Mouse (Mus musculus): ENCODE results near the gene Col1a1. TPM values are rescaled to one million over a fixed set of nuclear protein-coding genes. Genes with fewer than 3 reads are reported as not detected.

Gene Col1a1
- polyA plus RNA-seq, 1 experiment from 2014 or later: 37.8 TPM

DNA sequence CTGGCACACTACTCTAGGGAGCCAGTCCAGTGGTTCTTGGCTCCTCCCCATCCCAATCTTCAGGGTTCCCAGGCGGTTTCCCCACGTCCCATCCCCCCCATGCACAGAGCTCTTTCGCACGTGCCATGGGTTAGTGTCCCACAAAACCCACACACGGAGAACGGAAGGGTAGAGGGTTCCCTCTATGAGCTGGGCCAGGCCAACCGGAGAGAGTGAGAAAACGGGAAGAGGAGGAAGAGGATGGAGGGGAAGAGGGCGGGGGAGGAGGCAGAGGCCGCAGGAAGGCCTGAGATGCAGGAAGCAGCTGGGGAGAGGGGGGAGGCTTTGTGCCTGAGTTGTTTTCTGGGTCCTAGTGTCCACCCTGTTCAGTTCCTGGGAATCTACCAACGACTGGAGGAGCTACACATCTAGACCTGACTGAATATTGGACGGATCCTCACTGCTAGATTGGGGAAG, 53.6 kb downstream of the Col1a1 start:
- Histone ChIP-seq H3K9me3 (ENCODE audit: low read length) (no peaks in the 10 kb centered on the region), H3K9ac (replicated peaks) (peak overlapping the region; percentile 93), H3K4me2 (ENCODE audit: low read depth, low read length) (peak overlapping the region; percentile 88), H3K4me1 (ENCODE audit: insufficient read depth) (peaks cover 63% of the 10 kb centered on the region), H3K27ac (ENCODE audit: low read depth) (peak overlapping the region; percentile 83), H3K4me3 (ENCODE audit: low read depth, low read length) (peak overlapping the region; percentile 89), H3K27me3 (ENCODE audit: insufficient read depth, low read length) (no peaks in the 10 kb centered on the region), H3K36me3 (replicated peaks; ENCODE audit: insufficient read depth, low read length) (no peaks in the 10 kb centered on the region)
- DNase-seq (peak; percentile 84), ATAC-seq (peak; percentile 54)
- peak; percentile 21; the same call in 1 of the 2 replicates for TF ChIP-seq CTCF (IDR thresholded peaks at IDR 0.05; ENCODE audit: low read depth)
- no peak for TF ChIP-seq EP300 (IDR thresholded peaks at IDR 0.05; ENCODE audit: low read depth)
- 2% methylated on average over 12 of the region's 12 CpGs for WGBS (ENCODE audit: insufficient replicate concordance)

DNA sequence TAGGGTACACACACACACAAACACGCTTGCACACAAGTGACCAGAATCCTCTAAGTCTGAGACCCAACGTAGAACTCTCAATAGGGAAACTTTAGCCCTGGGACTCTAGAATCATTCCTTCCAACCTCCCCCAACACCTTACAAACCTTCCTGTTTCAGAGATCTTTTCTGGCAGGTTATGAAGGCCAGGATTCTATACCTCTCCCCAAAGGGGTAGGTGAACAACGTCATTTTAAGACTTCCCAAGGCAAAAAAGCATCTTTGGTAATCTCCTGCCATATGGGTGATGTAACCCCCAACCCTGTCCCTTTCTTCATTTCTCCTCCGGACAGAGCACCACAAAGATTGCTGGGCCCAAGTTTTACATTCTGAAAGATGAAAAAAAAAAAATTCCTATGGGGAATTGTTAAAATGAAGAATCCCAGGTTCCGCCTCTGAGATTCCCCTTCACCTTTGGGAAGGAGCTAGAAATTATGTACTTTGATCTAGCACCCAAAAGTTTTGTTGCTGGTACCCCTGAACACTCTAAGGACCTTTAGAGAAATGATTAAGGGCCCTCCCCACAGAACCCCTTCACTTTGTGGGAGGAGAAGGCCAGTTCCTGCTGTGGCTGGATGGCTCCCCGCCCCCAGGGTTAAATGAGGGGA, 54.2 kb downstream of the Col1a1 start:
- H3K4me2 ChIP-seq (ENCODE audit: low read depth, low read length): peak overlapping the region; percentile 88
- DNase-seq (no peak), ATAC-seq (no peak; the same call in 1 of the 2 replicates)
- peak overlapping the region; percentile 89 for H3K4me3 ChIP-seq (ENCODE audit: low read depth, low read length)
- 30% methylated on average over 6 of the region's 6 CpGs for WGBS (ENCODE audit: insufficient replicate concordance)
- TF ChIP-seq CTCF (IDR thresholded peaks at IDR 0.05; ENCODE audit: low read depth): no peak
- no peak for TF ChIP-seq EP300 (IDR thresholded peaks at IDR 0.05; ENCODE audit: low read depth)
- no peaks in the 10 kb centered on the region for H3K9me3 ChIP-seq (ENCODE audit: low read length)
- H3K27me3 ChIP-seq (ENCODE audit: insufficient read depth, low read length): no peaks in the 10 kb centered on the region
- peaks cover 64% of the 10 kb centered on the region for H3K4me1 ChIP-seq (ENCODE audit: insufficient read depth)
- H3K9ac ChIP-seq (replicated peaks): peak overlapping the region; percentile 93
- no peaks in the 10 kb centered on the region for H3K36me3 ChIP-seq (replicated peaks; ENCODE audit: insufficient read depth, low read length)
- H3K27ac ChIP-seq (ENCODE audit: low read depth): peak overlapping the region; percentile 83

DNA sequence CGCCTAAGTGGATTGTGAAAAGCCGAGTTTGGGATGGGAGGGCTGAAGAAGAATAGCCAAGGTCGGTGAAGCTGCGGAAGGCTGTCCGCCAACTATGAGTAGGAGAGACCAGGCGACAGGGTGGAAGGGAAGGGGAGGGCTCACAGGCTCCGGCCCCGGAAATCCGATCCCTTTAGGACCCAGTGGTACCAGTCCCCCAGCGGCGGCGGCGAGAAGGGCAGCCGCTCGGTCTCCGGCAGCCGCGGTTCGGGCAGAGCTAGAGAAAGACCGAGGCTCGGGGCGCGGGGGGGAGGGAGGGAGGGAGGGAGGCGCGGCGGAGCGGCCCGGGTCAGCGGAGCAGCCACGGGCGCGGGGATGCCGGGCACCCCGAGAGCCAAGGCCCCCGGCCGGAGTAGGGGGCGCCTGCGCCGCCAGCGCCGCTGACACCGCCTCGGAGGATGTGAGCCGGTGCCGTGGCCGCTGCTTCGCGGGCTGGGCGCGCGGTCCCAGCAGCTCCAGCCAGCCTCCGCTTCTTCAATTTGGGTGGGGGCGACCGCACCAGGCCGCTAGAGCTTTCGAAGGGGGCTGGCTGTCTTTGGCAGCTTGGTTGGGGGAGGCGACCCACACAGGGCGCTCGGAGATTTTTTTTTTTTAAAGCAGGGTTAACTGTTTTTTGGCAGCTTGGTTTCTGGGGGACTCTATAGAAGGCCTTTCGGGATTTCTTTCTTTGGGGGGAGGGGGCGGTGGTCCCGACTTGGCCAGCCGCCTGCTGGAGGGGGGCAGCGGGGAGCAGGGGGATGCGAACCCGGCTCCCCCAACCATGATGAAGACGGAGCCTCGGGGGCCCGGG, 54.9 kb downstream of the Col1a1 start, which contains the start of gene Ppp1r9b:
Ppp1r9b (plus strand) TSS at position 287 of the 829 bp plus-strand sequence.
- ATAC-seq (peak; percentile 83), DNase-seq (peak; percentile 94)
- peak; percentile 76 for TF ChIP-seq CTCF (IDR thresholded peaks at IDR 0.05; ENCODE audit: low read depth)
- TF ChIP-seq EP300 (IDR thresholded peaks at IDR 0.05; ENCODE audit: low read depth): no peak
- Histone ChIP-seq H3K4me1 (ENCODE audit: insufficient read depth) (peaks cover 72% of the 10 kb centered on the region), H3K9ac (replicated peaks) (peak within 1 kb of the TSS; percentile 93), H3K4me3 (ENCODE audit: low read depth, low read length) (peak within 1 kb of the TSS; percentile 89), H3K27me3 (ENCODE audit: insufficient read depth, low read length) (no peaks in the 10 kb centered on the region), H3K9me3 (ENCODE audit: low read length) (no peaks in the 10 kb centered on the region), H3K36me3 (replicated peaks; ENCODE audit: insufficient read depth, low read length) (0 out of 2 replicates have a peak, but pooled peaks cover 4% of the 10 kb centered on the region), H3K4me2 (ENCODE audit: low read depth, low read length) (peak within 1 kb of the TSS; percentile 88), H3K27ac (ENCODE audit: low read depth) (peak within 1 kb of the TSS; percentile 83)
- WGBS (ENCODE audit: insufficient replicate concordance): under 1% methylated on average over 61 of the region's 69 CpGs

DNA sequence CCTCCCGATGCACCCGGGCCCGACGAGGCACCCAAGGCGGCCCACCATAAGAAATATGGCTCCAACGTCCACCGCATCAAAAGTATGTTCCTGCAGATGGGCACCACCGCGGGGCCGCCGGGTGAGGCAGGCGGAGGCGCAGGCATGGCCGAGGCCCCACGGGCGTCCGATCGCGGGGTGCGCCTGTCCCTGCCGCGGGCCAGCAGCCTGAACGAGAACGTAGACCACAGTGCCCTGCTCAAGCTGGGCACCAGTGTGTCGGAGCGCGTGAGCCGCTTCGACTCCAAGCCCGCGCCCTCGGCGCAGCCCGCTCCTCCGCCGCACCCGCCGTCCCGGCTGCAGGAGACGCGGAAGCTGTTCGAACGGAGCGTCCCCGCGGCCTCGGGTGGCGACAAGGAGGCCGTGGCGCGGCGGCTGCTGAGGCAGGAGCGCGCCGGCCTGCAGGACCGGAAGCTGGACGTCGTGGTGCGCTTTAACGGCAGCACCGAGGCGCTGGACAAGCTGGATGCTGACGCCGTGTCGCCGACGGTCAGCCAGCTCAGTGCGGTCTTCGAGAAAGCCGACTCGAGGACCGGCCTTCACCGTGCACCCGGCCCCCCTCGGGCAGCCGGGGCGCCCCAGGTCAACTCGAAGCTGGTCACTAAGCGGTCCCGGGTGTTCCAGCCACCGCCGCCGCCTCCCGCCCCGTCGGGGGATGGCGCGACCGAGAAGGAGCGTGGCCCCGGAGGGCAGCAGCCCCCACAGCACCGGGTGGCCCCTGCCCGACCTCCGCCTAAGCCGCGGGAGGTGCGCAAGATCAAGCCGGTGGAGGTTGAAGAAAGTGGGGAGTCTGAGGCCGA, 55.8 kb downstream of the Col1a1 start:
- peaks cover 12% of the 10 kb centered on the region; the same call in 1 of the 2 replicates for H3K36me3 ChIP-seq (replicated peaks; ENCODE audit: insufficient read depth, low read length)
- H3K4me3 ChIP-seq (ENCODE audit: low read depth, low read length): peak overlapping the region; percentile 89
- ATAC-seq: peak; percentile 14
- no peak for TF ChIP-seq CTCF (IDR thresholded peaks at IDR 0.05; ENCODE audit: low read depth)
- no peak for TF ChIP-seq EP300 (IDR thresholded peaks at IDR 0.05; ENCODE audit: low read depth)
- H3K27me3 ChIP-seq (ENCODE audit: insufficient read depth, low read length): no peaks in the 10 kb centered on the region
- H3K27ac ChIP-seq (ENCODE audit: low read depth): peak overlapping the region; percentile 83
- H3K9me3 ChIP-seq (ENCODE audit: low read length): no peaks in the 10 kb centered on the region
- under 1% methylated on average over 84 of the region's 99 CpGs for WGBS (ENCODE audit: insufficient replicate concordance)
- peak overlapping the region; percentile 88 for H3K4me2 ChIP-seq (ENCODE audit: low read depth, low read length)
- peak; percentile 71 for DNase-seq
- H3K9ac ChIP-seq (replicated peaks): peak overlapping the region; percentile 93
- H3K4me1 ChIP-seq (ENCODE audit: insufficient read depth): peaks cover 76% of the 10 kb centered on the region

DNA sequence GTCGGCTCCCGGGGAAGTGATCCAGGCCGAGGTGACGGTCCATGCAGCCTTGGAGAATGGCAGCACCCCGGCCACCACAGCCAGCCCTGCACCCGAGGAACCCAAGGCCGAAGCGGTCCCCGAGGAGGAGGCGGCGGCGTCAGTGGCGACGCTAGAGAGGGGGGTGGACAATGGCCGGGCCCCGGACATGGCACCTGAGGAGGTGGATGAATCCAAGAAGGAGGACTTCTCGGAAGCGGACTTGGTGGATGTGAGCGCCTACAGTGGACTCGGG, 56.4 kb downstream of the Col1a1 start:
- DNase-seq (peak; percentile 49), ATAC-seq (no peak)
- Histone ChIP-seq H3K9me3 (ENCODE audit: low read length) (no peaks in the 10 kb centered on the region), H3K27me3 (ENCODE audit: insufficient read depth, low read length) (no peaks in the 10 kb centered on the region), H3K4me1 (ENCODE audit: insufficient read depth) (peaks cover 78% of the 10 kb centered on the region), H3K27ac (ENCODE audit: low read depth) (peak overlapping the region; percentile 83), H3K9ac (replicated peaks) (peak overlapping the region; percentile 93), H3K4me2 (ENCODE audit: low read depth, low read length) (peak overlapping the region; percentile 88), H3K4me3 (ENCODE audit: low read depth, low read length) (peak overlapping the region; percentile 89), H3K36me3 (replicated peaks; ENCODE audit: insufficient read depth, low read length) (peaks cover 16% of the 10 kb centered on the region; the same call in 1 of the 2 replicates)
- 2% methylated on average over 20 of the region's 20 CpGs for WGBS (ENCODE audit: insufficient replicate concordance)
- TF ChIP-seq CTCF (IDR thresholded peaks at IDR 0.05; ENCODE audit: low read depth): no peak
- TF ChIP-seq EP300 (IDR thresholded peaks at IDR 0.05; ENCODE audit: low read depth): no peak
